ENCODE assay signal across 31 mouse cellular contexts in the genomic region with DNA sequence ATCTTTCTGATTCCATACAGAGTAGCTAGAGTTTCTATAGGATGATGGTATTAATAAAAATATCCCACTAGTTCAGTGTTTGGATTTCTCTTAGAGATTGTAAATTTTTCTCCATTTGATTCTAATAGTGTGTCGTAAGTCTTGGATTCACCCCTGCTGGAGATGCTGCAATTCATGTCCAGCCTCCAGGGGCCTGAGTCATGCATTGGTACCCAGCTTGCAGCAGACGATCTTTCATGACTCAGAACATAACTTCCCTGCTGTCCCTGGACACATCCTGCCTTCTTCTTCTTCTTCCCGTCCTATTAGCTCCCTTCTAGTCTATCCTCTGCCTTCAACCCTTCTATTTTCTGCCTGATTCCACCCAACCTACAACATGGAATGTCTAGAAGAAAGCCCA.
DNase-seq lines count a peak whose midpoint lies in the region; ATAC-seq and TF ChIP-seq lines count a peak whose summit lies in the region.
"Had no signal": no experiment of that assay in that cellular context is flagged by ENCODE, and none has a peak within 500 bp of the region (broad histone marks: within the 10 kb centered on the region; RNA-seq: fewer than 3 reads in every experiment).

No protein-coding gene starts in this region.

- no peak overlapping the region for H3ac ChIP-seq in myocyte (ENCODE audit: control insufficient read depth, insufficient read length)

- H3K4me3 ChIP-seq in myocyte = no peak overlapping the region
- H3K4me3 ChIP-seq: embryonic facial prominence, embryonic 10.5 days; embryonic facial prominence, embryonic 15.5 days; forebrain, embryonic 13.5 days; hindbrain, embryonic 12.5 days; left cerebral cortex, adult 2 months; limb, embryonic 12.5 days; lung, embryonic 15.5 days; midbrain, embryonic 10.5 days; midbrain, embryonic 15.5 days had no signal

- H3K27me3 ChIP-seq in myocyte (ENCODE audit: control insufficient read depth, insufficient read depth, insufficient read length) = no peaks in the 10 kb centered on the region
- H3K27me3 ChIP-seq: embryonic facial prominence, embryonic 15.5 days; forebrain, embryonic 13.5 days; hindbrain, embryonic 12.5 days; limb, embryonic 12.5 days; lung, embryonic 15.5 days; midbrain, embryonic 15.5 days had no signal

- H3K4me2 ChIP-seq in myocyte (ENCODE audit: low read depth) = no peak overlapping the region
- H3K4me2 ChIP-seq: embryonic facial prominence, embryonic 15.5 days; forebrain, embryonic 13.5 days; heart, embryonic 11.5 days; hindbrain, embryonic 12.5 days; limb, embryonic 12.5 days; lung, embryonic 15.5 days; midbrain, embryonic 15.5 days had no signal

- no peaks in the 10 kb centered on the region for H3K79me2 ChIP-seq in myocyte (ENCODE audit: control insufficient read depth, insufficient read depth)

- no peaks in the 10 kb centered on the region for H3K36me3 ChIP-seq in myocyte (ENCODE audit: control insufficient read depth, insufficient read depth)
- H3K36me3 ChIP-seq: embryonic facial prominence, embryonic 10.5 days; embryonic facial prominence, embryonic 15.5 days; G1E; hindbrain, embryonic 12.5 days; limb, embryonic 12.5 days; lung, embryonic 15.5 days; midbrain, embryonic 10.5 days; midbrain, embryonic 15.5 days had no signal

- ATAC-seq in frontal cortex, adult (ENCODE audit: low TSS enrichment) = peak; percentile 86
- ATAC-seq: forebrain, embryonic 13.5 days; intestine, embryonic 16.5 days; midbrain, embryonic 15.5 days had no signal

- TF ChIP-seq POLR2A in myocyte (IDR thresholded peaks at IDR 0.05; ENCODE audit: insufficient read length, low read depth) = no peak

- no peak for DNase-seq in frontal cortex, postnatal 14 days (ENCODE audit: low spot score in 2 of 2)
- peak; percentile 58 for DNase-seq in Muller cell, postnatal 12 days (ENCODE audit: inconsistent ontology term)
- peak; percentile 38 for DNase-seq in adrenal gland, postnatal 14 days
- DNase-seq in cerebellum, adult 9-11 months = no peak
- no peak for DNase-seq in testis, postnatal 14 days (ENCODE audit: low spot score)
- no peak for DNase-seq in urinary bladder, postnatal 14 days (ENCODE audit: low spot score)
- DNase-seq: cerebellum, adult 11-12 months; cerebellum, postnatal 14 days; gastrocnemius, postnatal 36 days; heart, adult 18-20 months; heart, postnatal 36 days; kidney, adult 8-10 months; kidney, postnatal 4 days; layer of hippocampus, adult 9-11 months; right cerebral cortex, postnatal 25 days; thymus, adult 2 months; thymus, postnatal 36 days had no signal

TF ChIP-seq in myocyte, 11 proteins besides CTCF, POLR2A, EP300 and RAD21:
- TF ChIP-seq TCF3 (IDR thresholded peaks at IDR 0.05; ENCODE audit: insufficient read length, low read depth) = no peak
- TF ChIP-seq POLR2AphosphoS2 (IDR thresholded peaks at IDR 0.05; ENCODE audit: insufficient read length, low read depth) = no peak
- no peak for TF ChIP-seq MAX (IDR thresholded peaks at IDR 0.05; ENCODE audit: low read depth)
- TF ChIP-seq CEBPB (IDR thresholded peaks at IDR 0.05; ENCODE audit: insufficient read depth, poor library complexity, severe bottlenecking) = peak; percentile 56; the same call in 1 of the 2 replicates
- no peak for TF ChIP-seq SRF (IDR thresholded peaks at IDR 0.05; ENCODE audit: control insufficient read depth, insufficient read length, low read depth)

Comparison
In these comparisons a context has a peak if more than half of its experiments do, and no peak if none do; other contexts are left out.
1. DNase-seq: peak in Muller cell, postnatal 12 days (single experiment) and adrenal gland, postnatal 14 days (single experiment); none in frontal cortex, postnatal 14 days (0 of 2), cerebellum, adult 9-11 months (single experiment), testis, postnatal 14 days (single experiment) and urinary bladder, postnatal 14 days (single experiment).